Mouse (Mus musculus): Measurements from ENCODE around the gene Ppp3cb.

Ppp3cb gene

GRCm38 (mm10) chr14:20479291-20480194 is 66.8 kb downstream of the Ppp3cb start, which contains the start of gene Anxa7:
Gene Anxa7 (minus strand): TSS chr14:20480133.
- DNase-seq, result peak; percentile 64

- DNase-seq, result no peak
These were observed 67.6 kb downstream of the Ppp3cb start for GRCm38 (mm10) chr14:20478801-20479200.

- DNase-seq, result no peak
These were observed 68.0 kb downstream of the Ppp3cb start for GRCm38 (mm10) chr14:20478385-20478784.

- DNase-seq, result no peak
These were observed 68.9 kb downstream of the Ppp3cb start for GRCm38 (mm10) chr14:20477261-20478025.

- DNase-seq, result no peak
These were observed 86.2 kb downstream of the Ppp3cb start for GRCm38 (mm10) chr14:20460216-20460615.

GRCm38 (mm10) chr14:20458378-20458777 is 88.0 kb downstream of the Ppp3cb start:
- DNase-seq, result no peak

GRCm38 (mm10) chr14:20452929-20453328 is 93.4 kb downstream of the Ppp3cb start:
- DNase-seq, result no peak

GRCm38 (mm10) chr14:20451765-20452331 is 94.5 kb downstream of the Ppp3cb start, which contains the start of gene Cfap70:
Gene Cfap70 (minus strand): TSS chr14:20452226.
- DNase-seq, result no peak

GRCm38 (mm10) chr14:20451302-20451701 is 95.1 kb downstream of the Ppp3cb start:
- no peak for DNase-seq
